Mouse (Mus musculus) liver, adult 2 months (tissue): ENCODE data around the gene Fxn.

ENCODE experiments used
- CTCF ChIP-seq: fragments of 200-500 bp; IDR thresholded peaks from 2 replicates; pipeline ENCODE4 v1.5.1; 2011; ENCODE audit warnings: low read depth, low read length, control low read depth
- POLR2A ChIP-seq: fragments of 200-500 bp; IDR thresholded peaks from 2 replicates; pipeline ENCODE4 v1.6.1; 2011; ENCODE audit warnings: low read length, control low read depth; ENCODE audit not compliant: insufficient read depth; ENCODE audit errors: extremely low read depth

DNA sequence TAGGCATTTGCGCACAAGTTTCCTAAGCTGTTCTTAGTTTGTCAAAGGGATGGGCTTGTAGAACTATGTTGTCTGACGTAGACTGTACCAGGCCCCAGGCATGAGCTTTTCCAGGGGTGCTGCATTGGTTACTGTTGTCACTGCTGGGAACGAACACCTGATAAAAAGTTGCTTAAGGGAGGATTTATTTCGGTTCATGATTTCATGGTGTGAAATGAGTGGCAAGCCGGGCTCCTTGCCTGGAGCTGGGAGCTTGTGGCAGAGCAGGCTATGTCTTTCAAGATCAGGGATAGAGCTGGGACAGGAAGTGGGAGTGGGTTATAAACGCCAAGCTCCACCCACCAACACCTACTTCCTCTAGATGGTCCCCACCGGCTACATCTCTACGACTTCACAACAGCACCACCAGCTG lies 41.5 kb upstream of the Fxn start:
- TF ChIP-seq CTCF (no peak), POLR2A (no peak)
